Mouse (Mus musculus): Measurements from ENCODE around the gene Hmg20b.

Hmg20b gene

GRCm38 (mm10) chr10:81377793-81378552 lies 27.7 kb upstream of the Hmg20b start, which contains the start of gene Fzr1:
Fzr1 (minus strand) TSS chr10:81378516.
- no peak for DNase-seq

DNA sequence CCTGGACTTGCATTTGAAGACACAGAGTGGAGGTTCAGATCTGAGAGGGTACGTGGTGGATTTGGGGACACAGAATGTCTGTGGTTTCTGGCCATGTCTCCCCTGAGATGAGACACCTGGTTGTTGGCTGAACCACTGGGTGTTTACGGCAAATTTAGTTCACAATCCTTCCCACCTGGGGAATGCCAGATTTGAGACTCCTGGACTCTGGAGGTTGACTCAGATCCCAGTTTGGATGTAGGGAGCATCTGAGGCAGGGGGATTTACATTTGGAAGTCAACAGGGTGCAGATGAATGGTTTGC lies 27.0 kb upstream of the Hmg20b start:
- DNase-seq, result no peak

- DNase-seq, result no peak
These were observed 26.5 kb upstream of the Hmg20b start for GRCm38 (mm10) chr10:81376561-81377361.

GRCm38 (mm10) chr10:81375322-81375721 lies 25.0 kb upstream of the Hmg20b start:
- no peak for DNase-seq

GRCm38 (mm10) chr10:81367207-81367495 lies 16.9 kb upstream of the Hmg20b start:
- DNase-seq, result no peak

DNA sequence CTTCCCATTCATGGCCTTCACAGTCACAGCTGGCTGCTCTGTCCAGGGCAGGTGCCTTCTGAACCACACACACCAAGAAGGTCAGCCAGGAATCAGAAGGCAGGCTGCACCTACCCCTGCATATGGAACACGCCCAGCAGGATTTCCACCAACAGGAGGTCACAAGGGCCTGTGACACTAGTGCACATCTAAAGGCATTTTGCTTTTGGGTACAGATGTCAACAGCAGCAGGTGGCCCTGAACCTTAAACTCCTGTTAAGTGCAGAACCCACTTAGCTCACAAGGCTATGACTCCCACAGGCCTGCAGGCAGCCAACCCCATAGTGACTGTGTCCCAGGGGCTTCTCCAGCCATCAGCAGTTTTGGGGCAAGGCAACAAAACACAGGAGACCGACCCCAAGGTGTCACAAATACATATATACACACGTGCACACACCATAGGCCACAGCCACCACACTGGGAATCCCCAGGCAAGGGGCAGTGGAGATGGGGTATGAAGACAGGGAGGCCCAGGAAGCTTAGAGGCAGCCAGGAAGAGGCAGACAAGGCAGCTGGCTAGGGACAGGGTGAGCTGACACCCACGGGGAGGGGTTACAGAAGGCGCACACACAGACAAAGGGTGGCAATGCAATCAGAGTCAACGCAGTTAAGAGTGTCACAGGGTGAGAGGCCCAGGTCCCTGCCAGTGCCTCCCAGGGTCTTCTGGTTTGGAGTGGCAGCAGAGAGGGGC lies 16.4 kb upstream of the Hmg20b start:
- DNase-seq, result no peak

DNA sequence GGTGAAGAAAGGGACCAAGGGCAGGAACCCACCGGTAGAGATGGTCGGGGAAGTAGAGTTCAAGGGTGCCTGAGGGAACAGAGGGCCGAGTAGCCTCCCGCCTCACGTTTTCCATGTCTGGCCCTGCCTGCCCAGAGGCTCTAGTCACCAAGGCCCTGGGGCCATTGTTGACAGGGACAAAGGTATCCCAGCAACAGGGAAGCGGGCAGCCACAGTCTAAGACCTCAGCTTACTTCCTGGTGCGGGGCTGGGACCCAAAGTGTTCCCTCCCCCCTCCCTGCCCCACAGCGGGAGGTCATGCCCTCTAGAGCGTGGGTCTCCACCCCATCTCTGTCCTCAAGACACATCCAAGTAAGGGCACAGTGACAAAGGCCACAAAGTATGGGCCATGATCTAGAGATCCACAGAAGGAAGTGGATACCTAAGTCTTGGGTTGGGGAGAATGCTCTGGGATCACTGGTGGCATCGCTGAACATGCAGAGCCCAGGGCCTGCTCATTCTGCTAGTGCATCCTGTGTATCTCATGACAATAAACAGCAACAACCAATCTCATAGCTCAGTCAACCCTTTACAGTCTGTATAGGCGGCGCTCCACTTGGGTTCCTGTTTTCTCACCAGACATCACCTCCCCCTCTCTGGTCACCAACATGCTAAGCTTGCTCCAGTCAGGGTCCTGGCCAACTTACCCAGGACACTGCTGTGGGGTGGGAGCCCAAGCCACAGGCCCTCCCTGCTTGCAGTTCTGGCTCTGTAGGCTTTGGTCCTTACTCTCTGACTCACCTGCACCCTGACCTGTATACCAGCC lies 15.6 kb upstream of the Hmg20b start, which contains the start of gene 4930404N11Rik:
Gene 4930404N11Rik (minus strand): TSS at position 145 of the 805 bp plus-strand sequence.
- no peak for DNase-seq

DNA sequence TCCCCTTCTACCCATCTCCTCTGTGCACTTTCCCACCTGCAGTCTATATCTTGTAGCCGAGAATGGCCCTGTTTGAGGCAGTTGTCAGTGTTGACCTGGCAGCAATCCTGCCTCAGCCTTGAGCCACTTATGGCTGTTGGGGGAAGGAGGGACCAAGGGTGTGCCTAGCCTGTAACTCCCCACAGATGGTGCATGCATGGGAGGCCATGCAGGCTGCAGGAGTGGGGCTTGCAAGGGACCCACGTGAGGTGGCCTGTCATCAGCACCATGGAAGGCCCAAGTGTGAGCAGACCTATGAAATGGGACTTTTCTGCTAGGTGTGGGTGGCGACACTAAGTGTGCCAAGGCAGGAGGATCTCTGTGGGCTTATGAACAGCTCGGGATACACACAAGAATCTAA lies 14.8 kb upstream of the Hmg20b start:
- DNase-seq, result no peak

DNA sequence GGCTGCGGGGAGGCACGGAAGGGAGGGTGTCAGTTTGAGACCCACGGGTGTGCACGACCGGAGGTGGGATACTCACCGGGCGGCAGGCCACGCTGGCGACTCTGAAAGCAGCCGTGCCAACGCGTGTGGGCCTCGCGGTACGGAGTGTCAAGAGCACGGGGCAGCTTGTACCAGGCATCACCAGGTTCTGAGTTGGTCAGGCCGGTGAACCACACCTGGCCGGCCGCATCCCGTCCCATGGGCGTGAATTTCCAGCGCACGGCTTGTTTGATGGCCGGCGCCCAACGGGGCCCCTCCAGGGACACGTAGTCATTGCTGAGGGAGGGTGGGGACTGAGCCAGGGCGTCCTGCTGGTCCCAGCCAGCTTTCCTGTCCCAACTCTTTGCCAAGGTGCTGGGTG lies 14.4 kb upstream of the Hmg20b start:
- no peak for DNase-seq

DNA sequence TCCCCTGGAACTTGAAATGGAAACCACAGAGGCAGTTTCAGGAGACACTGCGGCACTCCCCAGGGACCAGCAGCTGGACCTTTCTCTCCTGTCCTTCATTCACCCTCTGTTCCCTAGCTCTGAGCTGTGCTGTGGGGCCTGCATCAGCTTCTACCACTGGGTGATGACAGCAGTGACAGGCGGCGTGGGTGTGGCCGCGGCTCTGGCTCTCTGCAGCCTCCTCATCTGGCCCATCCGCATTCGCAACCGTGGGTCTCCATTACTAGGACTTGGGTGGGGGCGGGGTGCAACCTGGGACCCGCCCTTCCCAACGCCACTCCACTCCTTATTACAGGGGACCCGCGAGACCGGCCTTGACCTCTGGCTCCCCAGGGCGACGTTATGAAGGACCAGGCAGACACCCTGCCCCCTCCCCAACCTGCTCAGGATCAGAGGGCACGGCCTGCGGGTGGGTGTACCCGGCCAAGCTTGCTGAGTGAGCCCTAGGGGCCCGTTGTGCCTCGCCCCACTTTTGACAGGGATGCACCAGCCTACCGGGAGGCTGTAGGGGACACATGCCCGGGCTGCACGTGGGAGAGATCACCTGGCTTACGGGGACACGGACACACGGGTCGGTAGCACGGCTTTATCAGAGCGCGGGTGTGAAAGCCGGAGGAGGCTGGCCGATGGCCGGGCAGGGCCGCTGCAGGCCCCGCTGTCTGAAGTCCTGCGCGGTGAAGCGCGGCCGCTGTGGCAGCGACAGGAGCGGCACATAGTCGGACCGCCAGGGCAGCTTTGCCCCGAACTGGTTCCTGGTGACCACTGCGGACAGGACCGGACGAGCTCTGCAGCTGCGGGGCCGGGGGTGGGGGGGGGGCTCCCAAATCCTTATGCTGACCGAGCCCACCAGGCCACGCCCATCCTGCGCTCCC lies 13.4 kb upstream of the Hmg20b start:
- no peak for DNase-seq

DNA sequence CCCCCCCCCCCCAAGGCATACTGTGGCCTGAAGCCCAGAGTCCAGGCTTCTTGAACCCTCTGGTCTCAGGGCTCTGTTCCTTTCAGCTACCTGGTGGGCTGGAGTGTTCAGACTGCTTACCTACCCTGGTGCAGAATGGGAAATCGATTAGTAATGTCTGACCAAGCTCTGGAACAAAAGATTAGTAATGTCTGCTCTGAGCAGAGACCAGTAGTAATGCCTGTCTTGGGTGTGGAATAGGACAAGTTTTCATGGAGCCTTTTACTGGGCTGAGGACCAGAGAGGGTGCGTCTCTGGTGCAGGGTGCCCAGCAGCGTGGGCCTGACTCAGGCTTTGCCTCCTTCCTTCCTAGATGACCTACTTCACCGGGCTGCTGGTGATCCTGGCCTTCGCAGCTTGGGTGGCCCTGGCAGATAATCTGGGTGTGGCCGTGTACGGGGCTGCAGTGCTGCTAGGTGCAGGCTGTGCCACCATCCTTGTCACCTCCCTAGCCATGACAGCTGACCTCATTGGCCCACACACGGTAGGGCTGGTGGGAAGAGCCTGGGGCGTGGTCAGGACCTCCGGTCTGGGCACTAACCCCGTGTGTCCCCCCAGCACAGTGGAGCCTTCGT lies 12.2 kb upstream of the Hmg20b start:
- DNase-seq, result no peak

GRCm38 (mm10) chr10:81360721-81361120 lies 10.4 kb upstream of the Hmg20b start:
- no peak for DNase-seq

- no peak for DNase-seq
These were observed 8.6 kb upstream of the Hmg20b start for GRCm38 (mm10) chr10:81358841-81359240.

DNA sequence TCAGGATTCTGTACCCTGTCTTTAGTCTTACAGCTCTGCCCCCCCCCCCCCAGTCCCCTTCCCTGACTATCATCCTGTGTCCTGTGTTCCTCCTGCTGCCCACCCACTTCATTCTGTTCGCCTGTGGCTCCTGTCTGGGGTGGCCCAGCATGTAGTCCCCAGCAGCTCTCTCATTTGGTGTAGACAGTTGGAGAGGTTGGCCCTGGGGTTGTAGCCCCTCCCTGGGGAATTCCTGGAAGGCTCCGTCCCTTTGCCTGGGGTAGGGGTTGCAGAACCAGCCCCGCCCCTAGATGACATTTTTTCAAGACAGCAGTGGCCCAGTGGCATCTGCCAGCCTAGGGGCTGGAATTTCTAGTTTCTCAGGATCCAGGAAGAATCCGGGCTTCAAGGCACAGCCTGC lies 7.9 kb upstream of the Hmg20b start:
- no peak for DNase-seq

DNA sequence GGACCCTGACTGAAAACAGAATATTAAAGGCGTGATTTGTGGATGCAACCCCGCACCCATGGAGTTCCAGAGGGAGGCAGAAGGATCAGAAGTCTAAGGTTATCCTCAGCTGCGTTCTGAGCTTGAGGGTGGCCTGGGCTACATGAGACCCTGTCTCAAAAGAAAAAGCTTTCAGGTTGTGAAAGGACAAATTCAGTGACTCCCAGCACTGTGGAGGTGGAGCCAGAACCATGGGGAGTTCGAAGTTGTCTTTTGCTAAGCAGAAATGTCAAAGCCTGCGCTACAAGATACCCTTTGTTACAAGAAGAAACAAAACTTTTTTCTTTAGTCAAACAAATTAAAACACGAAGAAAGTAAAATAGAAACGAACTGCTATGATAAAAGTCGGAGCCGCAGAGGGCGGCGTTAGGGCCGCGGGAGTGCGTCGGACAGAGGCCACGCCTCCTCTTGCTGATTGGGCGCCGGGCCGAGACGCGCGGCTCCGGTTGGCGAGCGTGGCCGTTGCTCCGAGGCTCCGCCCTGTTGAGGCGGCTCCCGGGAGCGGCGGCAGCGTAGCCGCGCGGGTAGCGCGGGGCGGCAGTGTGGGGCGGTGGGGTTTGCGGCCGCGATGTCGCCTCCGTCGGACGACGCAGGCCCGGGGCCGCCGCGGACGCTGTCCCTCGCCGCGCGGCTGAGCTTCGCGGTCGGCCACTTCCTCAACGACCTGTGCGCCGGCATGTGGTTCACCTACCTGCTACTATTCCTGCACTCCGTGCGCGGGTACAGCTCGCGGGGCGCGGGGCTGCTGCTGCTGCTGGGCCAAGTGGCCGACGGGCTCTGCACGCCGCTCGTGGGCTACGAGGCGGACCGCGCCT lies 6.9 kb upstream of the Hmg20b start, which contains the start of gene Mfsd12:
Gene Mfsd12 (plus strand): TSS at position 501 of the 854 bp plus-strand sequence.
- DNase-seq, result peak; percentile 93 to 96

DNA sequence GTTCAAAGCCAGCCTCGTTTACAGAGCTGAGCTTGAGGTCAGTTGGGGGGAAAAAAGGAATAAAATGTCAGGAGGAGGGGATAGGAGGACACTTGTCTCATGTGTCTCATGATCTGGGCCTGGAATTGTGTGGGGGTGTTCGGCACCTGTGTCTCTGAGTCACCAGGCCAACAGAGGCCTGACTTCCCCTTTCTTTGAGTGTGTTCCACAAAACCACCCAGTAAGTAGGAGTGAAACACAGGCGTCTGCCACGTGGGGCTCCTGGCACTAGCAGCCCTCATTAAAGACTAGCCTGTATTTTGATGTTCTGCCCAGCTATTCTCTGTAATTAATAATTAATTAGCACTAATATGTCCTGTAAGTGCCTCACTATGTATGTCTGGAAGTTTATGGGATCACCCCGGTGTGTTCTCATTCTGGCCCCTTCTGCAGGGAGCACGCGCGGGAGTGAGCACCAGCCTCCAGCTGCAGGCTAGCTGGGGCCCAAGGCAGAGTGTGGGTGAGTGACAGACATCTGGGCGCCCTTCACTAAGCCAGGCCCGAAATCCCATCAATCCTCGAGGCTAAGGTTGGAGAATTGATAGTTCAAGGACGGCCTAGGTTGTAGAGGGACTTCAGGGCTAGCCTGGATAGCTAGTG lies 6.2 kb upstream of the Hmg20b start:
- DNase-seq, result no peak

DNA sequence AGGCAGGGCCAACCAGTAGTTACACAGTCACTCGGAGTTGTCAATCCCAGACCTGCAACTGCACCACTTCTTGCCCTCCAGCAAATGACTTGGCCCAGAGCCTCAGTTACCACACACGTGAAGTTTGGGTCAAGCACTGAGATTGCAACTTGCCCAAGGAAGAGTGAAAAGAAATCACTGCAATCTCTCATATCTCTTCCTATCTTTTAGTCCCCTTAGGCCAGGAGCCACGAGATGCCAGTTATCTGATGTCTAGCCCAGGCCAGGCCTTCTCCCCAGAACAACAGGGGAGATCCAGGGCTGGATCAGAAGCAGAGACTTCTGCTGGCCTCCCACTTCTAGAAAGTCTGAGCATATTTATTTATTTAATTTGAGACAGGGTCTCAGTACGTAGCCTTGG lies 5.3 kb upstream of the Hmg20b start:
- DNase-seq, result no peak

DNA sequence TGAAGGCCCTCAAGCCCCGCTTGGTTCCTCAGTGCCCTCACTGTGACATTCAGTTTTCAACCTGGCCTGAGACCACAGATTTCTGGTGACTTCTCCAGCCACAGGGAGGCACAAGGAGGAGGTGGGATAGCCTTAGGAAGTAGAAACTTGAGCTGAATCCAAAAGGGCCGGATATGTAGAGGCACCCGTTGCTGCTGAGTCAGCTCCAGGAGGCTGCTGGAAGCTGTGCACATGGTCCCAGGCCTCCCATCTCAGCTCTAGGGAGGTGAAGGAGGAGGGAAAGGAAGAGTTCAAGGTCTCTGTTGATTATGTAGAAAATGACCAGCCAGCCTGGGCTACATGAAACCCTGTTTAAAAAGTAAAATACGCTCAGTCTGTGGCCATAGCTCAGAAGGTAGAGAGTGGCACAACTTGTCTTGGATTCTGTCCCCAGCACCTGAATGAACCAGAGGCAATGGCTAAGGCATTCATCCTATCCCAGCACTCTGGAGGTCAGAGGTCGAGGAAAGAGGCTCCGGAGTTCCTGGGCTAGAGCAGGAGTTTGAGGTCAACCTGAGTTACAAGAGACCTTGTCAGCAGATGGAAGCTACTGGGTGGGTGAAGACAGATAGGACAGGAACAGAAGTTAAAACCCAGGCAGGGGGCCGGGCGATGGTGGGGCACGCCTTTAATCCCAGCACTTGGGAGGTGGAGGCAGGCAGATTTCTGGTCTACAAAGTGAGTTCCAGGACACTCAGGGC lies 4.6 kb upstream of the Hmg20b start:
- no peak for DNase-seq

DNA sequence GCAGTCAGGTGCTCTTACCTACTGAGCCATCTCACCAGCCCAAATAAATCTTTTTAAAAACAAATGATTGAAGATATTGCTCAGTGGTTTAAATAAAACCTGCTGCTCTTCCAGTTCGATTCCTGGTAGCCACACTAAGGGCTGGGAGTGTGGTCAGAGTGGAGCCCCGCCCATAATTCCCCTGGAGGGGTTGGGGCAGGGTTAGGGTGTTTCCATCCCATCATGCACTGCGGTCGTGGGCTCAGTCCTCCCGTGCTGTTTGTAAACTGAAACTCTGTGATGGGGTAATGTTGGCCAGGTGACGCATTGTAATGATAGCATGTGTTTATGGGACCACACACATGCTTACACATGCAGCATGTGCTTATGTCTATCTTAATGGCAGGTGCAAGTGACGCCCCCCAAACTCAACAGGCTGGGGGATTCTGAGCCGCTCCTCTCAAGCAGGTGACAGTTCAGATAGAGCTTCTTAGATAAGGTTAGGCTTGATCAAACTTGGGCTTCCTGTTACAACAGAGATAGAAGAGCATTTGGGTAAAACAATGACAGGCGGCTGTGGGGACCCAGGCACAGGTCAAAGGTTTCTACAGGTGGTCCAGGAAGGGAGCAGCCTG lies 1.5 kb upstream of the Hmg20b start:
- DNase-seq, result no peak
